Mouse (Mus musculus): Measurements from ENCODE around the gene Cdkn2b. TPM values are rescaled to one million over a fixed set of nuclear protein-coding genes. Genes with fewer than 3 reads are reported as not detected.
A peak's percentile ranks its signal among the peaks of the same experiment; 100 is the strongest.

Cdkn2b gene
- polyA plus RNA-seq, 1 experiment from 2014 or later: 4.9 TPM

- H3K4me1 ChIP-seq (replicated peaks; ENCODE audit: insufficient read depth, low read length): no peaks in the 10 kb centered on the region
- H3K4me3 ChIP-seq (replicated peaks; ENCODE audit: low read depth, low read length): peak overlapping the region; percentile 71
- no peaks in the 10 kb centered on the region for H3K36me3 ChIP-seq (ENCODE audit: insufficient read depth, low read length)
- peak overlapping the region; percentile 96 for H3K4me2 ChIP-seq (ENCODE audit: low read length)
- TF ChIP-seq CTCF (IDR thresholded peaks at IDR 0.05; ENCODE audit: low read depth): no peak
- ATAC-seq (replicated peaks; ENCODE audit: low FRiP score, low read depth) (no peak), DNase-seq (ENCODE audit: low spot score) (no peak)
- H3K27me3 ChIP-seq (ENCODE audit: insufficient read depth, low read length): peaks cover 75% of the 10 kb centered on the region
- no peaks in the 10 kb centered on the region for H3K9me3 ChIP-seq (replicated peaks; ENCODE audit: low read length)
- peak overlapping the region; percentile 36; the same call in 1 of the 2 replicates for H3K9ac ChIP-seq (ENCODE audit: low read depth, low read length)
- 2% methylated on average over 26 of the region's 26 CpGs for WGBS
- H3K27ac ChIP-seq: no peak overlapping the region
These were observed 16.8 kb downstream of the Cdkn2b start for GRCm38 (mm10) chr4:89294091-89294485.

- no peak overlapping the region for H3K27ac ChIP-seq
- H3K27me3 ChIP-seq (ENCODE audit: insufficient read depth, low read length): peaks cover 79% of the 10 kb centered on the region
- no peaks in the 10 kb centered on the region for H3K9me3 ChIP-seq (replicated peaks; ENCODE audit: low read length)
- no peaks in the 10 kb centered on the region for H3K36me3 ChIP-seq (ENCODE audit: insufficient read depth, low read length)
- TF ChIP-seq CTCF (IDR thresholded peaks at IDR 0.05; ENCODE audit: low read depth): no peak
- DNase-seq (ENCODE audit: low spot score) (no peak), ATAC-seq (replicated peaks; ENCODE audit: low FRiP score, low read depth) (no peak)
- no peaks in the 10 kb centered on the region for H3K4me1 ChIP-seq (replicated peaks; ENCODE audit: insufficient read depth, low read length)
- 15% methylated on average over 7 of the region's 7 CpGs for WGBS
- 0 out of 2 replicates have a peak overlapping the region, but pooled peaks have one; percentile 5 for H3K4me3 ChIP-seq (replicated peaks; ENCODE audit: low read depth, low read length)
- no peak overlapping the region for H3K4me2 ChIP-seq (ENCODE audit: low read length)
- no peak overlapping the region for H3K9ac ChIP-seq (ENCODE audit: low read depth, low read length)
These were observed 17.3 kb downstream of the Cdkn2b start for GRCm38 (mm10) chr4:89293516-89293915.

DNA sequence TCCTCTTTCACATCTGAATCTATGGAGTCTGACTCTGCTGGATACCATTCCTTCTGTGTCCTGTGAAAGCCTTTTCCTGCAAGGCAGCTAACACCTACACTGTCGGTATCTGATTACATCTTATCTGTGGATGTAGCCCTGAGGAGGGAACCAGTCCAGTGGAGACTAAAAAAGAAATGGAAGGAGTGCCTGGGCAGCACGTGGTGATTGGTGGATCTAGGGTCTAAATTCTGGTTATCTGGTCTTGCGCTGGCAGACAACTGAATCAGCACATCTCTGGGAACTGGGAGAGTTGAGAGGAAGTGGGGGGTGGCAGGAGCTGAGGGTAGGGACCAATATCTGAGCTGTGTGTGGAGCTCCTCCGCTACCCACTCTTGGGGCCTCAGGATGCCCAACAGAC lies 21.8 kb downstream of the Cdkn2b start:
- no peak for ATAC-seq (replicated peaks; ENCODE audit: low FRiP score, low read depth)
- 3% methylated on average over 4 of the region's 4 CpGs for WGBS
- Histone ChIP-seq H3K9ac (ENCODE audit: low read depth, low read length) (no peak overlapping the region), H3K27ac (no peak overlapping the region), H3K9me3 (replicated peaks; ENCODE audit: low read length) (no peaks in the 10 kb centered on the region), H3K4me1 (replicated peaks; ENCODE audit: insufficient read depth, low read length) (no peaks in the 10 kb centered on the region), H3K27me3 (ENCODE audit: insufficient read depth, low read length) (peaks cover 65% of the 10 kb centered on the region), H3K36me3 (ENCODE audit: insufficient read depth, low read length) (no peaks in the 10 kb centered on the region), H3K4me2 (ENCODE audit: low read length) (no peak overlapping the region), H3K4me3 (replicated peaks; ENCODE audit: low read depth, low read length) (no peak overlapping the region)
- no peak for TF ChIP-seq CTCF (IDR thresholded peaks at IDR 0.05; ENCODE audit: low read depth)
- no peak for DNase-seq (ENCODE audit: low spot score)

GRCm38 (mm10) chr4:89286566-89286965 lies 24.3 kb downstream of the Cdkn2b start:
- no peak overlapping the region for H3K27ac ChIP-seq

GRCm38 (mm10) chr4:89285688-89286087 lies 25.2 kb downstream of the Cdkn2b start:
- no peak for DNase-seq (ENCODE audit: low spot score)
- no peaks in the 10 kb centered on the region for H3K9me3 ChIP-seq (replicated peaks; ENCODE audit: low read length)
- no peak overlapping the region for H3K27ac ChIP-seq
- no peak overlapping the region for H3K4me3 ChIP-seq (replicated peaks; ENCODE audit: low read depth, low read length)
- peaks cover 70% of the 10 kb centered on the region for H3K27me3 ChIP-seq (ENCODE audit: insufficient read depth, low read length)
- ATAC-seq (replicated peaks; ENCODE audit: low FRiP score, low read depth): no peak
- TF ChIP-seq CTCF (IDR thresholded peaks at IDR 0.05; ENCODE audit: low read depth): no peak
- no peak overlapping the region for H3K4me2 ChIP-seq (ENCODE audit: low read length)
- no peaks in the 10 kb centered on the region for H3K36me3 ChIP-seq (ENCODE audit: insufficient read depth, low read length)
- H3K9ac ChIP-seq (ENCODE audit: low read depth, low read length): no peak overlapping the region
- WGBS: 36% methylated on average over 7 of the region's 7 CpGs
- H3K4me1 ChIP-seq (replicated peaks; ENCODE audit: insufficient read depth, low read length): no peaks in the 10 kb centered on the region

More at GRCm38 (mm10) chr4:89286566-89286965, 24.3 kb downstream of the Cdkn2b start:
- TF ChIP-seq CTCF (IDR thresholded peaks at IDR 0.05; ENCODE audit: low read depth): no peak
- Histone ChIP-seq H3K27me3 (ENCODE audit: insufficient read depth, low read length) (peaks cover 69% of the 10 kb centered on the region), H3K9ac (ENCODE audit: low read depth, low read length) (no peak overlapping the region), H3K9me3 (replicated peaks; ENCODE audit: low read length) (no peaks in the 10 kb centered on the region), H3K4me2 (ENCODE audit: low read length) (no peak overlapping the region), H3K36me3 (ENCODE audit: insufficient read depth, low read length) (no peaks in the 10 kb centered on the region), H3K4me3 (replicated peaks; ENCODE audit: low read depth, low read length) (no peak overlapping the region), H3K4me1 (replicated peaks; ENCODE audit: insufficient read depth, low read length) (no peaks in the 10 kb centered on the region)
- ATAC-seq (replicated peaks; ENCODE audit: low FRiP score, low read depth): no peak
- DNase-seq (ENCODE audit: low spot score): no peak
- WGBS: 0% methylated on average over 1 of the region's 1 CpGs

DNA sequence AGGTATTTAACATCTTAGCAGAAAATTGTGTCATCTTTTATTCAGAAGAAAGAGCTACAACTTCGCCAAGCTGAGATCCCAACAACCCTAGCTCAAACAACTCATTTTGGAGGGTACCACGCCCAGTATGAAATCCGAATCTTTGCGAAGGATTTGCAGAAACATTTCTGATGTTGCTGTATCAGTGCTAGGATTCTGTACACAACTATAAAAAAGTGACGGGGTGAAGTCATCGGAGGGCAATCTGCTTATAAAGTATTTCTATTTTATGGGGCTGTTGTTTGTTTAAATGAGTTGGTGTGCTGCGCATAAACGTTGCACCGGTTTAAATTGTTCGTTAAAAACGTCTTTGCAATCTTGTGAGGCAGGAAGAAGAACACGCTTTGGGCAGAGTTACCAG lies 28.2 kb downstream of the Cdkn2b start:
- no peak for ATAC-seq (replicated peaks; ENCODE audit: low FRiP score, low read depth)
- no peaks in the 10 kb centered on the region for H3K9me3 ChIP-seq (replicated peaks; ENCODE audit: low read length)
- TF ChIP-seq CTCF (IDR thresholded peaks at IDR 0.05; ENCODE audit: low read depth): no peak
- WGBS: 1% methylated on average over 12 of the region's 12 CpGs
- H3K27me3 ChIP-seq (ENCODE audit: insufficient read depth, low read length): peaks cover 68% of the 10 kb centered on the region
- DNase-seq (ENCODE audit: low spot score): no peak
- H3K4me3 ChIP-seq (replicated peaks; ENCODE audit: low read depth, low read length): no peak overlapping the region
- H3K27ac ChIP-seq: no peak overlapping the region
- no peak overlapping the region for H3K4me2 ChIP-seq (ENCODE audit: low read length)
- no peaks in the 10 kb centered on the region for H3K36me3 ChIP-seq (ENCODE audit: insufficient read depth, low read length)
- H3K4me1 ChIP-seq (replicated peaks; ENCODE audit: insufficient read depth, low read length): no peaks in the 10 kb centered on the region
- H3K9ac ChIP-seq (ENCODE audit: low read depth, low read length): no peak overlapping the region

GRCm38 (mm10) chr4:89282036-89282566 lies 28.7 kb downstream of the Cdkn2b start:
- Histone ChIP-seq H3K9ac (ENCODE audit: low read depth, low read length) (no peak overlapping the region), H3K4me3 (replicated peaks; ENCODE audit: low read depth, low read length) (0 out of 2 replicates have a peak overlapping the region, but pooled peaks have one; percentile 6), H3K4me2 (ENCODE audit: low read length) (no peak overlapping the region), H3K4me1 (replicated peaks; ENCODE audit: insufficient read depth, low read length) (no peaks in the 10 kb centered on the region), H3K36me3 (ENCODE audit: insufficient read depth, low read length) (no peaks in the 10 kb centered on the region), H3K27ac (no peak overlapping the region), H3K9me3 (replicated peaks; ENCODE audit: low read length) (no peaks in the 10 kb centered on the region), H3K27me3 (ENCODE audit: insufficient read depth, low read length) (peaks cover 73% of the 10 kb centered on the region)
- WGBS: under 1% methylated on average over 25 of the region's 25 CpGs
- ATAC-seq (replicated peaks; ENCODE audit: low FRiP score, low read depth) (peak; percentile 43; the same call in 1 of the 2 replicates), DNase-seq (ENCODE audit: low spot score) (no peak)
- TF ChIP-seq CTCF (IDR thresholded peaks at IDR 0.05; ENCODE audit: low read depth): peak; percentile 32; the same call in 1 of the 2 replicates

Measured in kidney, postnatal 0 days (tissue).